Comparison of ENCODE assay signal across 16 mouse cellular contexts in the genomic region with DNA sequence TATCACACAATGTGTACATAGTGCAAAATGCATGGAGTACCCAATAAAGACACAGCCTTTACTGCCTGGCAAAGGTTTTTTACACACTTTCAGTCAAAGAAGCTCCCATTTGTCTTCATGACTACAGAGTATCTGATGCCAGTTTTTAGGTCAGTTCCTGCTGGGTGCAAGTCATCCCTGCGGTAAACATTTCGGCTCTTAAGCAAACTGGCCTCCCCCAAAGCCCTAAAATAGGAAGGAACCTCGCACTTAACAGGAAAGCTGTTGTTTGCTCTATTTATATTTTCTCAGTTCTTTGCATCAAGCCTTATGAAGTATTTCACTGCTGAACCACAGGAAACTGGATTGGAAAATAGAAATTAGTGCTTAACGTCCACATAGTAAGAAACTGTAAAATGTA.
"Had no signal": no experiment of that assay in that cellular context is flagged by ENCODE, and none has a peak within 500 bp of the region (broad histone marks: within the 10 kb centered on the region; RNA-seq: fewer than 3 reads in every experiment).

No protein-coding gene starts in this region.

- H3K36me3 ChIP-seq: intestine, embryonic 15.5 days; liver, embryonic 13.5 days; midbrain, embryonic 10.5 days; neural tube, embryonic 12.5 days; neural tube, embryonic 15.5 days had no signal

- H3K9ac ChIP-seq: intestine, embryonic 15.5 days; liver, embryonic 13.5 days; neural tube, embryonic 12.5 days; neural tube, embryonic 15.5 days had no signal

- H3K27ac ChIP-seq: intestine, embryonic 15.5 days; layer of hippocampus, adult 2 months; liver, embryonic 13.5 days; midbrain, embryonic 10.5 days; neural tube, embryonic 12.5 days; neural tube, embryonic 15.5 days had no signal

- H3K4me1 ChIP-seq: intestine, embryonic 15.5 days; liver, embryonic 13.5 days; neural tube, embryonic 12.5 days; neural tube, embryonic 15.5 days had no signal

- ATAC-seq: intestine, embryonic 15.5 days had no signal

- H3K4me3 ChIP-seq: intestine, embryonic 15.5 days; layer of hippocampus, adult 2 months; liver, embryonic 13.5 days; megakaryocyte, embryonic 14.5 days; midbrain, embryonic 10.5 days; neural tube, embryonic 12.5 days; neural tube, embryonic 15.5 days had no signal

- DNase-seq: kidney, adult 18-20 months; kidney, adult 9 months; kidney, postnatal 25 days; liver, embryonic 13.5 days; lung, adult 2 months; lung, postnatal 14 days; lung, postnatal 4 days; midbrain, embryonic 14.5 days; right cerebral cortex, postnatal 25 days; thymus, postnatal 25 days had no signal

- H3K27me3 ChIP-seq: intestine, embryonic 15.5 days; liver, embryonic 13.5 days; megakaryocyte, embryonic 14.5 days; neural tube, embryonic 12.5 days; neural tube, embryonic 15.5 days had no signal

- H3K4me2 ChIP-seq: intestine, embryonic 15.5 days; liver, embryonic 13.5 days; neural tube, embryonic 12.5 days; neural tube, embryonic 15.5 days had no signal

- H3K9me3 ChIP-seq: intestine, embryonic 15.5 days; liver, embryonic 13.5 days; megakaryocyte, embryonic 14.5 days; midbrain, embryonic 10.5 days; neural tube, embryonic 12.5 days; neural tube, embryonic 15.5 days had no signal
